Mouse (Mus musculus): ENCODE measurements around the gene Igf2r. TPM values are rescaled to one million over a fixed set of nuclear protein-coding genes. Genes with fewer than 3 reads are reported as not detected.

Gene Igf2r
- polyA plus RNA-seq, 1 experiment from 2014 or later, result 21.6 TPM

GRCm38 (mm10) chr17:12641087-12641486 is 128.4 kb downstream of the Igf2r start:
- no peak overlapping the region for H3K9ac ChIP-seq
- no peaks in the 10 kb centered on the region for H3K9me3 ChIP-seq
- no peak overlapping the region for H3K27ac ChIP-seq
- WGBS, result 84% methylated on average over 4 of the region's 4 CpGs
- ATAC-seq (ENCODE audit: low FRiP score, low read depth), result no peak
- no peaks in the 10 kb centered on the region for H3K4me1 ChIP-seq
- no peak overlapping the region for H3K4me2 ChIP-seq (replicated peaks)
- no peaks in the 10 kb centered on the region for H3K36me3 ChIP-seq
- no peak overlapping the region for H3K4me3 ChIP-seq
- H3K27me3 ChIP-seq (replicated peaks), result no peaks in the 10 kb centered on the region

- H3K9me3 ChIP-seq, result no peaks in the 10 kb centered on the region
- 93% methylated on average over 3 of the region's 3 CpGs for WGBS
- no peaks in the 10 kb centered on the region for H3K4me1 ChIP-seq
- H3K4me2 ChIP-seq (replicated peaks), result no peak overlapping the region
- no peaks in the 10 kb centered on the region for H3K36me3 ChIP-seq
- H3K27me3 ChIP-seq (replicated peaks), result no peaks in the 10 kb centered on the region
- H3K9ac ChIP-seq, result no peak overlapping the region
- H3K27ac ChIP-seq, result no peak overlapping the region
- H3K4me3 ChIP-seq, result no peak overlapping the region
- no peak for ATAC-seq (ENCODE audit: low FRiP score, low read depth)
Observed at GRCm38 (mm10) chr17:12639585-12639984, 129.9 kb downstream of the Igf2r start.

GRCm38 (mm10) chr17:12634814-12635213 is 134.7 kb downstream of the Igf2r start:
- H3K27me3 ChIP-seq (replicated peaks), result no peaks in the 10 kb centered on the region
- no peak overlapping the region for H3K4me3 ChIP-seq
- H3K9ac ChIP-seq, result no peak overlapping the region
- no peaks in the 10 kb centered on the region for H3K36me3 ChIP-seq
- H3K9me3 ChIP-seq, result no peaks in the 10 kb centered on the region
- WGBS, result 66% methylated on average over 4 of the region's 4 CpGs
- peaks cover 6% of the 10 kb centered on the region; the same call in 1 of the 2 replicates for H3K4me1 ChIP-seq
- no peak for ATAC-seq (ENCODE audit: low FRiP score, low read depth)
- H3K4me2 ChIP-seq (replicated peaks), result no peak overlapping the region
- no peak overlapping the region for H3K27ac ChIP-seq

Other genes with a start within 250 kb of the Igf2r start
- gene Slc22a2, start 185.5 kb downstream of the Igf2r start, polyA plus RNA-seq (2016; fragmentation: Nextera tagmentation; extraction: Ambion mirVana), result 0.09 TPM in 1 of 2 replicates, not detected in the other
- gene Slc22a1, start 93.8 kb downstream of the Igf2r start, polyA plus RNA-seq (2016; fragmentation: Nextera tagmentation; extraction: Ambion mirVana), result 0.52 TPM in 1 of 2 replicates, not detected in the other
- gene Mas1, start 98.5 kb upstream of the Igf2r start, polyA plus RNA-seq (2016; fragmentation: Nextera tagmentation; extraction: Ambion mirVana), result 0.32 and 0.34 TPM in 2 replicates
- gene Mrgprh, start 106.4 kb upstream of the Igf2r start, polyA plus RNA-seq (2016; fragmentation: Nextera tagmentation; extraction: Ambion mirVana), result not detected in 2 replicates
- 1.1 and 2.6 TPM in 2 replicates for gene Pnldc1, start 140.6 kb upstream of the Igf2r start, polyA plus RNA-seq (2016; fragmentation: Nextera tagmentation; extraction: Ambion mirVana)
- gene Tcp1, start 146.0 kb upstream of the Igf2r start, polyA plus RNA-seq (2016; fragmentation: Nextera tagmentation; extraction: Ambion mirVana), result 477 and 481 TPM in 2 replicates
- 140 and 146 TPM in 2 replicates for gene Mrpl18, start 146.7 kb upstream of the Igf2r start, polyA plus RNA-seq (2016; fragmentation: Nextera tagmentation; extraction: Ambion mirVana)
- 0.60 and 1.2 TPM in 2 replicates for gene Acat3, start 170.9 kb upstream of the Igf2r start, polyA plus RNA-seq (2016; fragmentation: Nextera tagmentation; extraction: Ambion mirVana)
- 376 and 382 TPM in 2 replicates for gene Acat2, start 191.1 kb upstream of the Igf2r start, polyA plus RNA-seq (2016; fragmentation: Nextera tagmentation; extraction: Ambion mirVana)
- gene Wtap, start 224.5 kb upstream of the Igf2r start, polyA plus RNA-seq (2016; fragmentation: Nextera tagmentation; extraction: Ambion mirVana), result 96.5 and 117 TPM in 2 replicates
- 125 and 129 TPM in 2 replicates for gene Sod2, start 237.2 kb upstream of the Igf2r start, polyA plus RNA-seq (2016; fragmentation: Nextera tagmentation; extraction: Ambion mirVana)